Mouse (Mus musculus) gastrocnemius, postnatal 10 days (tissue): Measurements from ENCODE around the gene Dip2b. TPM values are rescaled to one million over a fixed set of nuclear protein-coding genes. Genes with fewer than 3 reads are reported as not detected.

Experiments
- DNase-seq: peaks from one replicate; pipeline ENCODE4 v3.0.0; 2021; ENCODE audit warnings: mixed read lengths
- total RNA-seq, 2 experiments: library from RNA; stranded (reverse); gene quantifications; 2 replicates each; pipeline ENCODE4 v1.2.3; 2021

The Dip2b gene
- total RNA-seq, 2 experiments from 2014 or later, result 17.5 to 19.3 TPM

GRCm38 (mm10) chr15:100050940-100051339 is 12.5 kb downstream of the Dip2b start:
- no peak for DNase-seq

- no peak for DNase-seq
These were observed 14.3 kb downstream of the Dip2b start for GRCm38 (mm10) chr15:100052726-100053125.

GRCm38 (mm10) chr15:100056397-100056908 is 18.0 kb downstream of the Dip2b start:
- no peak for DNase-seq

- no peak for DNase-seq
These were observed 19.2 kb downstream of the Dip2b start for GRCm38 (mm10) chr15:100057698-100058097.

GRCm38 (mm10) chr15:100058143-100058542 is 19.7 kb downstream of the Dip2b start:
- DNase-seq, result no peak

GRCm38 (mm10) chr15:100058912-100059311 is 20.4 kb downstream of the Dip2b start:
- DNase-seq, result no peak

- no peak for DNase-seq
These were observed 21.3 kb downstream of the Dip2b start for GRCm38 (mm10) chr15:100059626-100060311.

- no peak for DNase-seq
These were observed 22.2 kb downstream of the Dip2b start for GRCm38 (mm10) chr15:100060513-100061140.

- no peak for DNase-seq
These were observed 22.9 kb downstream of the Dip2b start for GRCm38 (mm10) chr15:100061377-100061776.

GRCm38 (mm10) chr15:100063229-100063773 is 24.8 kb downstream of the Dip2b start:
- no peak for DNase-seq

GRCm38 (mm10) chr15:100066702-100067101 is 28.2 kb downstream of the Dip2b start:
- DNase-seq, result no peak

GRCm38 (mm10) chr15:100069101-100069500 is 30.6 kb downstream of the Dip2b start:
- no peak for DNase-seq

GRCm38 (mm10) chr15:100070021-100070420 is 31.6 kb downstream of the Dip2b start:
- DNase-seq, result no peak

- no peak for DNase-seq
These were observed 33.4 kb downstream of the Dip2b start for GRCm38 (mm10) chr15:100071819-100072218.

- DNase-seq, result no peak
These were observed 35.4 kb downstream of the Dip2b start for GRCm38 (mm10) chr15:100073696-100074453.

- no peak for DNase-seq
These were observed 36.3 kb downstream of the Dip2b start for GRCm38 (mm10) chr15:100074754-100075153.

- no peak for DNase-seq
These were observed 37.9 kb downstream of the Dip2b start for GRCm38 (mm10) chr15:100076362-100076761.

GRCm38 (mm10) chr15:100080833-100081477 is 42.5 kb downstream of the Dip2b start:
- no peak for DNase-seq

- no peak for DNase-seq
These were observed 43.1 kb downstream of the Dip2b start for GRCm38 (mm10) chr15:100081478-100081998.

- no peak for DNase-seq
These were observed 43.6 kb downstream of the Dip2b start for GRCm38 (mm10) chr15:100082052-100082451.

- DNase-seq, result no peak
These were observed 44.3 kb downstream of the Dip2b start for GRCm38 (mm10) chr15:100082733-100083132.

- no peak for DNase-seq
These were observed 45.4 kb downstream of the Dip2b start for GRCm38 (mm10) chr15:100083882-100084281.
